Mouse (Mus musculus): ENCODE data around the gene Vat1l.

Gene Vat1l

GRCm38 (mm10) chr8:114398326-114398725 lies 192.9 kb downstream of the Vat1l start:
- no peak for DNase-seq (ENCODE audit: low spot score)

- no peak for DNase-seq (ENCODE audit: low spot score)
These were observed 193.9 kb downstream of the Vat1l start for GRCm38 (mm10) chr8:114399273-114399672.

DNA sequence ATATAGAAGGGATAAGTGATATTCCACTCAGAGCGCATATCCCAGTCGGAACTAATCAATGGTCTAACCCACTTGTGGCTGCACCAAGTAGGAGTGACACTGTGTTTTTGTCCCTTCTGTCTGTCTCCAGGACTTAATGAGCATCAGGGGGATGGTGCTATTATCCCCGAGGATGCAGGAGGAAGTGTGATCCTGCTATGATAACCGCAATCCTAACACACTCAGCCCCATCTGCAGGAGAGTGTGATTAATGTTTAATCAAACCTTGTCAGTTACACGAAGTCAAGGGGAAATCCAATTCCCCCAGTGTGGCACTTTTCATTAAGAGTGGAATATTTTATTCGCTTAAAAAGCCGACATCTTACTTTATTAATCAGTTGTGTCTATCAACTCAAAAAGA lies 196.3 kb downstream of the Vat1l start:
- DNase-seq (ENCODE audit: low spot score) = no peak

DNA sequence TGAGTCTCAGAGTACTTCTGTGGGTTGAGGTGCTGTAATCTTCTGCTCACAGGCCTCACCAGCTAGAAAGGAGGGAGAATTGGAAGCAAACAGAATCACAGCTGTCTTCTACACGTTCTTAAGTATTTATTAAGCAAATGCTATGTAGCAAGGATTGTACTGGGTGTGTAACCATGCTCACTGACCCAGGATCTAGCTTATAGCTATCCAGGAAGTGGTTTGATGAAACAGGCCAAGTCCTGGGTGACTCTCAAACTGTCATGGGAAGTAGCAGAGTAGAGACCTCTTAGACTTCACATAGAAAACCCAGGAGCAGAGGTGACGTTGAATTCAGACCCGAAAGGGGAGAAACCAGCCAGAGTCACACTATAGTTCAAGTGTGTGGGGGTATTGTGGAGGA lies 206.0 kb downstream of the Vat1l start:
- no peak for DNase-seq (ENCODE audit: low spot score)

- DNase-seq (ENCODE audit: low spot score) = no peak
These were observed 212.4 kb downstream of the Vat1l start, which contains the start of gene Clec3a for GRCm38 (mm10) chr8:114417786-114418185. TSS of gene Clec3a (plus strand) at chr8:114418086.

DNA sequence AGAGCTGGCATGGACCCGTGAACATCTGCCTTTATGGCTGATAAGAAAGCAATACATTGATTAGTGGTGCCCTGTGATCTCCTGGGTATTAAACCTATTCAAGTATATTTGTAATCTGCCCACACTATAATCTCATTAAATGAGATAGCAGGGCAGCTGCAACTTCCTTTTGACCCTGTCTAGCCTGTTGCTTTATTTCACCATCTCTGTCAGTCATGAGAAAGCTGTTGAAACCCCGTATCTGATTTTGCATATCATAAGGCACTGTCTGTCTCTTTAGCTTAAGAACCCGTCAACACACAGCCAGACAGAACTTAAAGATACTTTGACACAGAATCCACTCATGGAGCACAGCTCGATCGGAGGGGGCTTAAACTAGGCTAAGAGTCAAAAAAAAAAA lies 213.1 kb downstream of the Vat1l start:
- no peak for DNase-seq (ENCODE audit: low spot score)

DNA sequence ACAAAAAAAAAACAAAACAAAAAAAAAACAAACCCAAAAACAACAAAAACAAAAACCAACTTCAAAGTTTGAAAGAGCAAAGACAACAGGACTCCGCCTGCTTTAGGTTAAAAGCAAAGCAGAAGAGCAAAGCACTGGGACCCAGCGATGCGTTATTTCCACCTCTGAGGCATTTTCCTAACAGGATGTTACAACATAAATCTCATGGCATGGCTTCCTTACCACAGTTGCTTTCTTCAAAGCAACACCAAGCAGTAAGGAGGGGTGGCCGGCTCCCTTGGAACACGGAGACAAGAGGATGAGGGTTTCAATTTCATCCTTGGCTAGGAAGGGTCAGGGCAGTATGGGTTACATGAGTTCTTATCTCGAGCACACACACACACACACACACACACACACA lies 213.5 kb downstream of the Vat1l start:
- DNase-seq (ENCODE audit: low spot score) = no peak

DNA sequence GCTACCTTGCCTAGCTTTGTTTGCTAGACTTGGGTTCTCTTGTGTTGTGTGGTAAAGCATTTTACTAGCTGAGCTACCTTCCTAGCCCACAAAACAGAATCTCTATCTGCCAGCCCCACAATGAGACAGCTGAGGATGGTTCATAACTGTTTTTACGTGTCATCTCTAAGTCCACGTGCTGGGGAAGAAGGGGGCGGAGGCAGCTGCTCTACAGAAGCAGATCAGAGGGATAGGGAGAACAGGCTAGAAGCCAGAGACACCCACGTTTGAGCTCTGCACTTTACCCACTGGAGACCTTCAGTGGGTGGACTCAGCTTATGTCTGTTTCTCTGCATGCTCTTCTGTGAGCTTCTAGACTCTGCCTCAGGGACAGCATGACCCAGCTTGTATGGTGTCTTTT lies 216.1 kb downstream of the Vat1l start:
- DNase-seq (ENCODE audit: low spot score) = no peak

Measured in embryo, embryonic 10 days (tissue).